Mouse (Mus musculus): ENCODE measurements around the gene Pip4k2b. TPM values are rescaled to one million over a fixed set of nuclear protein-coding genes. Genes with fewer than 3 reads are reported as not detected.
A peak's percentile ranks its signal among the peaks of the same experiment; 100 is the strongest.

The Pip4k2b gene
- polyA plus RNA-seq, 1 experiment = 30.1 TPM

- H3K4me3 ChIP-seq = peak overlapping the region; percentile 27
- peaks cover 13% of the 10 kb centered on the region for H3K36me3 ChIP-seq (ENCODE audit: control insufficient read depth, insufficient read depth)
- peak overlapping the region; percentile 92 for H3K4me2 ChIP-seq (ENCODE audit: low read depth)
- no peaks in the 10 kb centered on the region for H3K27me3 ChIP-seq (ENCODE audit: control insufficient read depth, insufficient read depth, insufficient read length)
- no peak for TF ChIP-seq TCF12 (IDR thresholded peaks at IDR 0.05; ENCODE audit: insufficient read depth, poor library complexity, severe bottlenecking)
- no peaks in the 10 kb centered on the region for H3K79me2 ChIP-seq (ENCODE audit: control insufficient read depth, insufficient read depth)
- no peak overlapping the region for H3ac ChIP-seq (ENCODE audit: control insufficient read depth, insufficient read length)
Observed at GRCm38 (mm10) chr11:97687061-97687460, 57.4 kb downstream of the Pip4k2b start.

- Histone ChIP-seq H3K4me3 (peak overlapping the region; percentile 27), H3K4me2 (ENCODE audit: low read depth) (peak overlapping the region; percentile 92), H3K27me3 (ENCODE audit: control insufficient read depth, insufficient read depth, insufficient read length) (no peaks in the 10 kb centered on the region), H3ac (ENCODE audit: control insufficient read depth, insufficient read length) (no peak overlapping the region), H3K79me2 (ENCODE audit: control insufficient read depth, insufficient read depth) (no peaks in the 10 kb centered on the region), H3K36me3 (ENCODE audit: control insufficient read depth, insufficient read depth) (peaks cover 8% of the 10 kb centered on the region)
- TF ChIP-seq POLR2AphosphoS2 (IDR thresholded peaks at IDR 0.05; ENCODE audit: insufficient read length, low read depth) (peak; percentile 9), REST (IDR thresholded peaks at IDR 0.05; ENCODE audit: insufficient read depth, insufficient read length) (no peak)
Observed at GRCm38 (mm10) chr11:97686322-97686908, 58.1 kb downstream of the Pip4k2b start.

- Histone ChIP-seq H3K4me3 (peak within 1 kb of the TSS; percentile 27), H3K36me3 (ENCODE audit: control insufficient read depth, insufficient read depth) (peaks cover 3% of the 10 kb centered on the region), H3K4me2 (ENCODE audit: low read depth) (peak within 1 kb of the TSS; percentile 92), H3K79me2 (ENCODE audit: control insufficient read depth, insufficient read depth) (no peaks in the 10 kb centered on the region), H3ac (ENCODE audit: control insufficient read depth, insufficient read length) (no peak within 1 kb of the TSS), H3K27me3 (ENCODE audit: control insufficient read depth, insufficient read depth, insufficient read length) (no peaks in the 10 kb centered on the region)
- no peak for TF ChIP-seq MYOG (IDR thresholded peaks at IDR 0.05; ENCODE audit: control insufficient read depth in 1 of 3, insufficient read depth in 1 of 3, insufficient read length in 2 of 3, low read depth in 2 of 3)
- TF ChIP-seq TCF3 (IDR thresholded peaks at IDR 0.05; ENCODE audit: insufficient read length, low read depth) = no peak
- TF ChIP-seq TCF12 (IDR thresholded peaks at IDR 0.05; ENCODE audit: insufficient read depth, poor library complexity, severe bottlenecking) = no peak
- no peak for TF ChIP-seq E2F4 (IDR thresholded peaks at IDR 0.05; ENCODE audit: insufficient read depth)
- no peak for TF ChIP-seq REST (IDR thresholded peaks at IDR 0.05; ENCODE audit: insufficient read depth, insufficient read length)
- TF ChIP-seq MAX (IDR thresholded peaks at IDR 0.05; ENCODE audit: low read depth) = no peak
- TF ChIP-seq SRF (IDR thresholded peaks at IDR 0.05; ENCODE audit: control insufficient read depth, insufficient read length, low read depth) = peak; percentile 51
- peak; percentile 50 for TF ChIP-seq POLR2A (IDR thresholded peaks at IDR 0.05; ENCODE audit: insufficient read length, low read depth)
- TF ChIP-seq CEBPB (IDR thresholded peaks at IDR 0.05; ENCODE audit: insufficient read depth, poor library complexity, severe bottlenecking) = no peak
- TF ChIP-seq POLR2AphosphoS2 (IDR thresholded peaks at IDR 0.05; ENCODE audit: insufficient read length, low read depth) = peak; percentile 96
- TF ChIP-seq USF1 (IDR thresholded peaks at IDR 0.05; ENCODE audit: low read depth) = no peak
- TF ChIP-seq MYOD1 (IDR thresholded peaks at IDR 0.05; ENCODE audit: control insufficient read depth in 1 of 3, insufficient read length in 2 of 3, low read depth in 2 of 3) = no peak
Observed at GRCm38 (mm10) chr11:97685613-97686321, 58.7 kb downstream of the Pip4k2b start, which contains the start of gene Cisd3. Gene Cisd3, plus strand, starts transcription at chr11:97685826.

GRCm38 (mm10) chr11:97684766-97685165 is 59.7 kb downstream of the Pip4k2b start:
- H3K36me3 ChIP-seq (ENCODE audit: control insufficient read depth, insufficient read depth) = peaks cover 3% of the 10 kb centered on the region
- H3ac ChIP-seq (ENCODE audit: control insufficient read depth, insufficient read length) = no peak overlapping the region
- no peaks in the 10 kb centered on the region for H3K27me3 ChIP-seq (ENCODE audit: control insufficient read depth, insufficient read depth, insufficient read length)
- no peak overlapping the region for H3K4me3 ChIP-seq
- no peak overlapping the region for H3K4me2 ChIP-seq (ENCODE audit: low read depth)
- H3K79me2 ChIP-seq (ENCODE audit: control insufficient read depth, insufficient read depth) = no peaks in the 10 kb centered on the region
- TF ChIP-seq USF1 (IDR thresholded peaks at IDR 0.05; ENCODE audit: low read depth) (no peak), MYOG (IDR thresholded peaks at IDR 0.05; ENCODE audit: control insufficient read depth in 1 of 3, insufficient read depth in 1 of 3, insufficient read length in 2 of 3, low read depth in 2 of 3) (no peak), SRF (IDR thresholded peaks at IDR 0.05; ENCODE audit: control insufficient read depth, insufficient read length, low read depth) (no peak), POLR2AphosphoS2 (IDR thresholded peaks at IDR 0.05; ENCODE audit: insufficient read length, low read depth) (peak; percentile 72), TCF3 (IDR thresholded peaks at IDR 0.05; ENCODE audit: insufficient read length, low read depth) (no peak), E2F4 (IDR thresholded peaks at IDR 0.05; ENCODE audit: insufficient read depth) (no peak), CEBPB (IDR thresholded peaks at IDR 0.05; ENCODE audit: insufficient read depth, poor library complexity, severe bottlenecking) (no peak), REST (IDR thresholded peaks at IDR 0.05; ENCODE audit: insufficient read depth, insufficient read length) (no peak)

- Histone ChIP-seq H3K4me2 (ENCODE audit: low read depth) (no peak overlapping the region), H3K79me2 (ENCODE audit: control insufficient read depth, insufficient read depth) (no peaks in the 10 kb centered on the region), H3K4me3 (no peak overlapping the region), H3K27me3 (ENCODE audit: control insufficient read depth, insufficient read depth, insufficient read length) (no peaks in the 10 kb centered on the region), H3ac (ENCODE audit: control insufficient read depth, insufficient read length) (no peak overlapping the region), H3K36me3 (ENCODE audit: control insufficient read depth, insufficient read depth) (no peaks in the 10 kb centered on the region)
- TF ChIP-seq CEBPB (IDR thresholded peaks at IDR 0.05; ENCODE audit: insufficient read depth, poor library complexity, severe bottlenecking) (no peak), MAX (IDR thresholded peaks at IDR 0.05; ENCODE audit: low read depth) (no peak), POLR2A (IDR thresholded peaks at IDR 0.05; ENCODE audit: insufficient read length, low read depth) (no peak)
Observed at GRCm38 (mm10) chr11:97684063-97684680, 60.3 kb downstream of the Pip4k2b start.

Data from myocyte (in vitro differentiated cells).